Mouse (Mus musculus): ENCODE results near the gene Meis3.

- TF ChIP-seq CTCF (IDR thresholded peaks at IDR 0.05; ENCODE audit: extremely low read depth, insufficient read length, insufficient replicate concordance, low read depth, low read length) (no peak), POLR2A (IDR thresholded peaks at IDR 0.05; ENCODE audit: low read depth, low read length) (no peak)
Observed at GRCm38 (mm10) chr7:16201136-16201535, 26.2 kb downstream of the Meis3 start.
